Mouse (Mus musculus) bone marrow, adult 2 months (tissue): Measurements from ENCODE around the gene Sytl2.

ENCODE experiments used
- CTCF ChIP-seq: fragments of 200-500 bp; IDR thresholded peaks from 2 replicates; pipeline ENCODE4 v1.5.1; 2011; ENCODE audit warnings: low read length, control low read depth; ENCODE audit not compliant: control insufficient read depth, insufficient read depth
- POLR2A ChIP-seq: fragments of 200-500 bp; IDR thresholded peaks from 2 replicates; pipeline ENCODE4 v1.6.1; 2011; ENCODE audit warnings: low read depth, mild to moderate bottlenecking, control low read depth, low read length, borderline replicate concordance; ENCODE audit not compliant: control insufficient read depth

DNA sequence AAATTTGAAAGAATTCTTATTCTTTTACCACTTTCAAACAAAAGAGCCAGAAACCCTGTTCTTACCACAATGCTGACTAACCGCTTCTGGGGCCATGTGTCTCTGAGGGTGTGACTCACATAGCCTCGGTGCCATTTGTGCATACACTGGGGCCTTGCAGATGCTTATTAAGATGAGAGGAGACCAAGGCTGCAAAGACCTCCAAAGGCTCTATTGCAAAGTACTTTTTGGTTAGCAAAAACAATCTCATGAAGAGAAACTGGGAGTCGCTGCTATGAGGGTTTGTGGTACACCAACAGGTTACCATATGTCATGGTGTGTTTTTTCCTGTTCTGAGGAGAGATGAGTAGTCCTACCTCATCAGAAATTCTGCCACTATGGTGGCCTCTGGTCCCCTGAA, 53.4 kb downstream of the Sytl2 start:
- TF ChIP-seq CTCF (no peak), POLR2A (no peak)
